Mouse (Mus musculus) intestine, embryonic 16.5 days (tissue): ENCODE data around the gene Kif6. TPM values are rescaled to one million over a fixed set of nuclear protein-coding genes. Genes with fewer than 3 reads are reported as not detected.

Source experiments
- ATAC-seq: fragments of 200-750 bp; cut with Nextera tagmentation; 2 replicates; pipeline ENCODE4 v1.8.0; 2017; ENCODE audit warnings: moderate TSS enrichment, moderate library complexity
- H3K27ac ChIP-seq: fragments of 300-500 bp; sonication (generic); 2 replicates; pipeline ENCODE4 v1.5.1; 2014; ENCODE audit warnings: mild to moderate bottlenecking, low read length
- H3K27me3 ChIP-seq: fragments of 300-500 bp; sonication (generic); replicated peaks from 2 replicates; pipeline ENCODE4 v1.6.1; 2014; ENCODE audit warnings: low read length, control low read depth, mixed read lengths; ENCODE audit not compliant: control insufficient read depth, insufficient read depth
- H3K36me3 ChIP-seq: fragments of 300-500 bp; sonication (generic); 2 replicates; pipeline ENCODE4 v1.6.1; 2014; ENCODE audit warnings: low read length, control low read depth; ENCODE audit not compliant: control insufficient read depth, insufficient read depth
- H3K4me1 ChIP-seq: fragments of 300-500 bp; sonication (generic); 2 replicates; pipeline ENCODE4 v1.6.1; 2014; ENCODE audit warnings: low read length, control low read depth, mixed read lengths; ENCODE audit not compliant: control insufficient read depth, insufficient read depth
- H3K4me2 ChIP-seq: fragments of 300-500 bp; sonication (generic); 2 replicates; pipeline ENCODE4 v1.6.1; 2014; ENCODE audit warnings: low read depth, low read length, control low read depth
- H3K4me3 ChIP-seq: fragments of 300-500 bp; sonication (generic); 2 replicates; pipeline ENCODE4 v1.5.1; 2014; ENCODE audit warnings: mild to moderate bottlenecking, low read length
- H3K9ac ChIP-seq: fragments of 300-500 bp; sonication (generic); 2 replicates; pipeline ENCODE4 v1.6.1; 2014; ENCODE audit warnings: low read depth, low read length
- H3K9me3 ChIP-seq: fragments of 300-500 bp; sonication (generic); 2 replicates; pipeline ENCODE4 v1.6.1; 2016; ENCODE audit warnings: low read length, control low read depth; ENCODE audit not compliant: control insufficient read depth
- WGBS: fragments of 180-500 bp; shearing (Covaris S2); extraction: QIAGEN DNeasy Blood & Tissue Kit; methylation state at CpG from one replicate; pipeline ENCODE4 v1.1.7; 2014; 5-methylcytosine and 5-hydroxymethylcytosine counted together
- polyA plus RNA-seq: library from polyadenylated mRNA; unstranded; fragments of >200 nt; fragmentation: Nextera tagmentation; extraction: Ambion mirVana; gene quantifications from 2 replicates; pipeline ENCODE4 v1.2.1, GENCODE M21; 2015

Kif6 gene
- polyA plus RNA-seq, 1 experiment from 2014 or later = 1.1 TPM

DNA sequence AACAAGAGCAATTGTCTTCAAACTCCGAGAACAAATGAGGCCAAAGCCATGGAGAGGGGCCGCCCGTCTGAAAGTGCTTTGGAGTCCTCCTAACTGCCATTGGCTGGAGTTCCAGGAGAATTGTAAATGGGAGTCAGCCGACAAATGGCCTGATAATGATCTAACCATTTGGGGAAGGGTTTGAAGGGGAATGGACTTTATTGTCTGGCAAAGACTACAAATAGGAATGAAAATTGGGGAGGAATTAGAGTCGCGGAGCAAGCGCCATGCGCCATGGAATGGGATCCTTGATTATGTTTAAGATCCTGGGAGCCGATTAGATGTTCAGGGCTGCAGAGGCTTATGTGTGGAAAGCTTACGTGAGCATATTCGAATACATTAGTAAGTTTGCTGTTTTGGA lies 146.3 kb downstream of the Kif6 start:
- H3K4me2 ChIP-seq = no peak overlapping the region
- ATAC-seq = no peak
- H3K9me3 ChIP-seq = no peaks in the 10 kb centered on the region
- H3K4me3 ChIP-seq = no peak overlapping the region
- H3K27ac ChIP-seq = no peak overlapping the region
- H3K36me3 ChIP-seq = no peaks in the 10 kb centered on the region
- H3K4me1 ChIP-seq = 0 out of 2 replicates have a peak, but pooled peaks cover 3% of the 10 kb centered on the region
- no peaks in the 10 kb centered on the region for H3K27me3 ChIP-seq
- no peak overlapping the region for H3K9ac ChIP-seq
- WGBS = 76% methylated on average over 11 of the region's 11 CpGs

DNA sequence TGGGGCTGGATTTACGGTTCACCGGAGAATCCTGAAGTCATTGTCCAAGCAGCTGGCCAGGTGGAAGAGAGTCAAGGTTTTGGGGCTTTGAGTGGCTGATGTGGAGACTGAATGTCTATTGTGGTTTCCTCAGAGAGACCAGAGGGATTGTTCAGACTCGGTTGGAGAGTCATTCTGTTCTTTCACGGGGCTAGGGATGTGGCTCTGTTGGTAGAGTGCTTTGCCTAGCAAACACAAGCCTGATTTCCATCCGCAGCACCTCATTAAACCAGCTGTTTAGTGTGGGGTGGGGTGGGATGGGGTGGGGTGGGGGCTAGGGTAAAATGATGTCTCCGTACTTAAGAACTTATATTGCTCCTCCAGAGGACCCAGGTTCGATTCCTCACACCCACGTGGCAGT lies 146.9 kb downstream of the Kif6 start:
- no peak overlapping the region for H3K27ac ChIP-seq
- H3K4me2 ChIP-seq = no peak overlapping the region
- H3K36me3 ChIP-seq = no peaks in the 10 kb centered on the region
- H3K27me3 ChIP-seq = no peaks in the 10 kb centered on the region
- no peak for ATAC-seq
- no peak overlapping the region for H3K4me3 ChIP-seq
- WGBS = 81% methylated on average over 8 of the region's 8 CpGs
- no peaks in the 10 kb centered on the region for H3K4me1 ChIP-seq
- no peak overlapping the region for H3K9ac ChIP-seq
- no peaks in the 10 kb centered on the region for H3K9me3 ChIP-seq

DNA sequence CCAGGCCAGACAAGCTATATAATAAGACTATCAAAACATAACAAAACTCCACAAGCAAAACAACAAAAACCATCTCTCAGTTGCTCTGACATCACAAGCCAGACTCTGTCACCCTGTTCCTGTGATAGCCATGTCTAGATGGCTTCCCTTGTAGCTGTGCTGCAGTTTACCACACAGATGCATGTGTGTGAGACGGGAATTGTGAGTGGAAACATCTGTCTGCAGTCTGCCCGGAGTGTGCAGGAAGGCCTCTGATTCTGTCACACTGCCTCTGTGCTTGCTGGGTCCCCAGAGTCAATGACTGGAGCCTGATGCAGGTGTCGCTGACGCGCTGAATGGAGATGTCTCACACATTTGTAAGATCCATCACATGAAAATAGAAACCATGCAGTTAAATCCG lies 150.0 kb downstream of the Kif6 start:
- no peak for ATAC-seq
- Histone ChIP-seq H3K4me2 (no peak overlapping the region), H3K36me3 (no peaks in the 10 kb centered on the region), H3K9me3 (no peaks in the 10 kb centered on the region), H3K27me3 (no peaks in the 10 kb centered on the region), H3K27ac (no peak overlapping the region), H3K4me1 (no peaks in the 10 kb centered on the region), H3K9ac (no peak overlapping the region), H3K4me3 (no peak overlapping the region)
- 78% methylated on average over 6 of the region's 6 CpGs for WGBS

DNA sequence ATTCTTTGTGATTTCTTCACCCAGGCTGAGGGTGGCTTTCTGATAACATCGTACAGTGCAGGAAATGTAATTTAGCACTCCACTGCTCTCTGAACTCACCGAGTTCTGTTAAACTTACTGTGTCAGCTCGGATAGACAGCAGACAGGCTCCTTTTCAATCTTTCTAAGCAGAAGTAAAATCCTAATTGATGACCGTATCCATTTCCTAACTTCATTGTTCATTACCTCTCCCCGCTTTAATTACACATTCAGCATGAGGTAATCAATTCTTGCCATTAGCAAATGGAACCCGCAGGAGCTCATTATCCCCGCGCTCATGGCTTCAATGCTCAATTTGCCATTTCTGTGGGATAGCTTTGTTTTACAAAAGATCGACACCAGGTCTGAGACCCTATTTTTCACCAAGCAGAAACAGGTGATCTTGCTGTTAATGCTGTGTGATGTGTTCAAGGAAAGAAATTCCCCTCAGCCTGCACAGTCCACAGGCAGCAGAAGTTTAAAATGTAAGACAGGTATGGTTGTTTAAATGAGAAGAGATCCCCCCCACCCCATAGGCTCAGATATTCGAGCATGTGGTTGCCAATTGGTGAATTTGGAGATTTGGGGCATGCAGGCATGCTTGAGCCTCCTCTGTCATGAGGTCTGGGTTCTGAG lies 152.9 kb downstream of the Kif6 start:
- no peaks in the 10 kb centered on the region for H3K9me3 ChIP-seq
- H3K4me2 ChIP-seq = no peak overlapping the region
- H3K4me1 ChIP-seq = no peaks in the 10 kb centered on the region
- no peaks in the 10 kb centered on the region for H3K27me3 ChIP-seq
- WGBS = 56% methylated on average over 10 of the region's 10 CpGs
- H3K27ac ChIP-seq = no peak overlapping the region
- no peak for ATAC-seq
- no peaks in the 10 kb centered on the region for H3K36me3 ChIP-seq
- no peak overlapping the region for H3K9ac ChIP-seq
- H3K4me3 ChIP-seq = no peak overlapping the region

DNA sequence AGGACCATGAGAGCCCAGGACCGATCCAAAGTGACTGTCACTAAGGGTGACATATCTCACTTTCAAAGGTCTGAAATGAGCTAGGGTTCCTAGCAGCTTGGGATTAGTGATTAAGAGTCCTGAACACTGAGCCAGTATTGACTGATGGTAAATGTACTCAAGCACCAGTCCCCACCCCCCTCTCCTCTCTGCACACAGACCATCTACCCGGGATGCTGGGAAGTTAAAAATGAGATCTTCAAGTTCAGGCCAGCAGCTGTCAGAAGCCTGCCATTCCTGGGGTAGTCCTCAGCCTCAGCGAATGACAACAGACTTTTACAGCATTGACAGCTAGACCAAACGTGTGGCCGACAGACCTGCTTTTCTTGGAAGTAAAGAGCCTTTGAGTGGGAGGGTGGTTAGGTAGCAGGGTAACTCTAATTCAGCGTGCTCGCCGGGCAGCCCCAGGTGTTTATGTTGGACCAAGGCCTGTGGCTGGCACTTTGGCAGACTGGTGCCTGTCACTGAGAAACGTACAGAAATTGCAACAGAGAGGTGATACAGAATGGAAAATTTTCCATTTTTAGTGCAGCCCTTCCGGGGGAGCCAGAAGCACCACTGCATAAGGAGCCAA lies 156.9 kb downstream of the Kif6 start:
- Histone ChIP-seq H3K27ac (no peak overlapping the region), H3K36me3 (no peaks in the 10 kb centered on the region), H3K27me3 (no peaks in the 10 kb centered on the region), H3K4me1 (no peaks in the 10 kb centered on the region), H3K4me3 (no peak overlapping the region), H3K9me3 (no peaks in the 10 kb centered on the region), H3K4me2 (no peak overlapping the region), H3K9ac (no peak overlapping the region)
- WGBS = 53% methylated on average over 10 of the region's 10 CpGs
- no peak for ATAC-seq

DNA sequence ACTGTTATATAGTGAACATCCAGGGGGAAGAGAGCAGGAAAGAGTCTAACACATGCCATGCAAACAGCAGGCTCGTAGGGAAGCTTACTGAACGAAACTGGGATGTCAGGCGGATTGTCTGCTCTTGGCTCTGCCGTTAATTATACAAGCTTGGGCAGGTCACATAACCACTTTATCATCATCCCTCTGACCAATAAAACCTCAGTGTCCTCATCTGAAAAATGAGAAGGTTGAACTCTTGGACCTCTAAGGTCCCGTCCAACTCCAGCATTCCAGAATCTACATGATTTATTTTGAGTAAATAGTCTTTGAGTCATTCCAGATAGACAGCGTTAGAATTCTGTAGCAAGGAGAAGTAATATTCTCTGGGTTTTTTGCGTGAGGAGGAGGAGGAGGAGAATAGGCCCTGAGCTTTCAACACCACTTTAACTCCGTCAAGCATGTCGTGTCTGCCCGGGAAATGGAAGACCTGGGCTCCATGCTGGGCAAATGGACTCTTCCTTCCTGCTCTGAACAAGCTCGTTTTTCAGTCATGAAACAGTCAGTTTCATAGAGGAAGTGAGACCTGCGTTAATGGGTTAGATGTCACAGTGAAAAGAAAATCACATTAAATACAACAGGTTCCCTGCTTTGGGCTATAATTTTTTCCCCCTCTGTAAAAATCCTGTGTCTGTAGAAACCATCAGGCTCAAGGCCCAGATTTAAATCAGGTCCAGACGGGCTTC lies 162.3 kb downstream of the Kif6 start:
- Histone ChIP-seq H3K9me3 (no peaks in the 10 kb centered on the region), H3K27me3 (no peaks in the 10 kb centered on the region), H3K4me1 (no peaks in the 10 kb centered on the region), H3K9ac (no peak overlapping the region), H3K36me3 (no peaks in the 10 kb centered on the region), H3K4me2 (no peak overlapping the region), H3K27ac (no peak overlapping the region), H3K4me3 (no peak overlapping the region)
- ATAC-seq = no peak
- WGBS = 45% methylated on average over 13 of the region's 13 CpGs

DNA sequence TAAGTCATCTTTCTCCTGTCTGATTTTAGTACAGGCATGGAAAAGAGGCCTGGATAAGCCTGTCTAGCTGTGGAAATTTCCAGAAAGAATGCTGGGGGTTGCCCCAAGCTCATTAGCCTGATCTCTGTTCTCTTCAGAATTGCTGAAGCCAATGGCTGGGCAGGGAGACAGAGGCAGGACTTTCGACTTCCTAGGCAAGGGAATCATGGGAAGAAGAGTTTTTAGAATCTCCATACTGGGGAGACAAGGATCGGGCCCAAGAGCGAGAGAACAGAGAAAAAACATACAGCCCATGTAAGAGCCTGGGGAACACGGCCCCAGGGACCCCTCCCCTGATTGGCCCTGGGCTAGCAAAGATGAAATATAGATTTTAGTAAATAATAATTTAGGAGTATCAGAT lies 164.1 kb downstream of the Kif6 start:
- no peaks in the 10 kb centered on the region for H3K27me3 ChIP-seq
- H3K27ac ChIP-seq = no peak overlapping the region
- no peak overlapping the region for H3K4me2 ChIP-seq
- no peaks in the 10 kb centered on the region for H3K4me1 ChIP-seq
- H3K36me3 ChIP-seq = no peaks in the 10 kb centered on the region
- no peak for ATAC-seq
- 83% methylated on average over 4 of the region's 4 CpGs for WGBS
- H3K9ac ChIP-seq = no peak overlapping the region
- no peaks in the 10 kb centered on the region for H3K9me3 ChIP-seq
- H3K4me3 ChIP-seq = no peak overlapping the region

DNA sequence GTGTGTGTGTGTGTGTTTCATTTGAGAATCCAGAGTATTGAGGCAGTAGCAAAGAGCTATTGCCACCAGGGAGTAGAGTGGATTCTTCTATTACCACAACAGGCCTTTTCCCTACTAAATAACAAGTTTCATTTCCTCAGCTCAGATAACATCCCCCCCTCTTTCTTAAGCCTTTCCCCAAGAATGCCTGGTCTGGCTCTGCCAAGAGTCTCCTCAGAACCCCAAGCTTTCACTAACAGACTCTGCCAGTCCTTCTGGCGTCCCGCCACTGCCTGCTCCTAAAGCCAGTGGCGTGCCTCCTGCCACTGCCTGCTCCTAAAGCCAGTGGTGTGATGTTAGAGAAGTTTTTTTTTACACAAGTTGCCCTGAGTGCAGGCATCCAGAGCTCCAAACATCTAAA lies 164.6 kb downstream of the Kif6 start:
- no peaks in the 10 kb centered on the region for H3K36me3 ChIP-seq
- H3K9me3 ChIP-seq = no peaks in the 10 kb centered on the region
- no peak overlapping the region for H3K27ac ChIP-seq
- H3K4me3 ChIP-seq = no peak overlapping the region
- 69% methylated on average over 3 of the region's 3 CpGs for WGBS
- no peaks in the 10 kb centered on the region for H3K4me1 ChIP-seq
- no peaks in the 10 kb centered on the region for H3K27me3 ChIP-seq
- no peak overlapping the region for H3K9ac ChIP-seq
- ATAC-seq = no peak
- no peak overlapping the region for H3K4me2 ChIP-seq

DNA sequence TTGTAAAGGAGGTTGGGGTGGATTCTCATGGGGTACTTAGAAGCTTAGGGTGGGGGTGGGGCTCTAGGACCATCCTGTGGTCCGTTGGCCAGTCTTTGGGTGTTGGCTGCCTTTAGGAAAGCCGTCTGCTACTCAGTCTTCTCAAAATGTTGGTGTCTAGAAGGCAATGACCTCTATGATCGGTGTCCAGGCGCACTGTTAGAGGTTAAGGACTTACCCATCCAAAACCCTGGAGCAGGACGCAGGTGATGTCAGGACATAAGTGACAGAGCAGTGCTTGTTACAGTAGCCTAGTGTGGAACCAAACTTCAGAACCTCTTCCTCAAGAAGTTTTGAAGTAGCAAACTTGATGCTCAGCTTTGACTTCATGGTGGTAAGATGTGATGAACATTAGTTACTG lies 170.9 kb downstream of the Kif6 start:
- Histone ChIP-seq H3K27ac (no peak overlapping the region), H3K36me3 (no peaks in the 10 kb centered on the region), H3K9ac (no peak overlapping the region), H3K27me3 (no peaks in the 10 kb centered on the region), H3K4me1 (no peaks in the 10 kb centered on the region), H3K4me3 (no peak overlapping the region), H3K9me3 (no peaks in the 10 kb centered on the region), H3K4me2 (no peak overlapping the region)
- no peak for ATAC-seq
- WGBS = 89% methylated on average over 5 of the region's 5 CpGs
